Mouse (Mus musculus) limb, embryonic 14.5 days (tissue): ENCODE data around the gene Ccnk. TPM values are rescaled to one million over a fixed set of nuclear protein-coding genes. Genes with fewer than 3 reads are reported as not detected.

Experiments
- ATAC-seq: fragments of 200-750 bp; cut with Nextera tagmentation; 2 replicates; pipeline ENCODE4 v1.8.0; 2017; ENCODE audit warnings: low read depth, moderate number of reproducible peaks, moderate TSS enrichment; ENCODE audit not compliant: low FRiP score
- DNase-seq: peaks from one replicate; pipeline ENCODE4 v3.0.0-alpha.2; 2015; ENCODE audit warnings: low spot score
- H3K27ac ChIP-seq: fragments of 300-500 bp; sonication (generic); replicated peaks from 2 replicates; pipeline ENCODE4 v1.5.1; 2014; ENCODE audit warnings: low read depth, mild to moderate bottlenecking, low read length, moderate library complexity, mixed read lengths
- H3K27me3 ChIP-seq: fragments of 300-500 bp; sonication (generic); 2 replicates; pipeline ENCODE4 v1.6.1; 2014; ENCODE audit warnings: low read length, mixed read lengths; ENCODE audit not compliant: control insufficient read depth, insufficient read depth
- H3K36me3 ChIP-seq: fragments of 300-500 bp; sonication (generic); 2 replicates; pipeline ENCODE4 v1.6.1; 2014; ENCODE audit warnings: mild to moderate bottlenecking, low read length, moderate library complexity, mixed read lengths; ENCODE audit not compliant: control insufficient read depth, insufficient read depth
- H3K4me1 ChIP-seq: fragments of 300-500 bp; sonication (generic); 2 replicates; pipeline ENCODE4 v1.6.1; 2014; ENCODE audit warnings: antibody characterized with exemption, low read length, mixed read lengths; ENCODE audit not compliant: control insufficient read depth, insufficient read depth
- H3K4me2 ChIP-seq: fragments of 300-500 bp; sonication (generic); replicated peaks from 2 replicates; pipeline ENCODE4 v1.6.1; 2014; ENCODE audit warnings: low read depth, mild to moderate bottlenecking, low read length, moderate library complexity; ENCODE audit not compliant: severe bottlenecking
- H3K4me3 ChIP-seq: fragments of 300-500 bp; sonication (generic); replicated peaks from 2 replicates; pipeline ENCODE4 v1.5.1; 2014; ENCODE audit warnings: low read length
- H3K9ac ChIP-seq: fragments of 300-500 bp; sonication (generic); 2 replicates; pipeline ENCODE4 v1.6.1; 2014; ENCODE audit warnings: mild to moderate bottlenecking, low read depth, low read length, moderate library complexity; ENCODE audit not compliant: severe bottlenecking
- H3K9me3 ChIP-seq: fragments of 300-500 bp; sonication (generic); 2 replicates; pipeline ENCODE4 v1.6.1; 2016; ENCODE audit warnings: low read length; ENCODE audit not compliant: control insufficient read depth
- POLR2A ChIP-seq: fragments of 200-500 bp; IDR thresholded peaks from 2 replicates; pipeline ENCODE4 v1.8.0; 2012; ENCODE audit warnings: inconsistent platforms, mild to moderate bottlenecking, moderate library complexity, borderline replicate concordance; ENCODE audit not compliant: insufficient read depth, insufficient read length; ENCODE audit errors: extremely low read depth
- WGBS: fragments of 180-500 bp; shearing (Covaris S2); extraction: QIAGEN DNeasy Blood & Tissue Kit; methylation state at CpG from one replicate; pipeline ENCODE4 v1.1.7; 2014; 5-methylcytosine and 5-hydroxymethylcytosine counted together
- polyA plus RNA-seq, 2 experiments: library from polyadenylated mRNA; depleted of rRNA in 1 of 2; stranded (reverse) in 1 of 2; unstranded in 1 of 2; fragments of >200 nt; fragmentation: Nextera tagmentation in 1 of 2; extraction: Ambion mirVana in 1 of 2; gene quantifications; 2 replicates each; pipeline versions ENCODE4 v1.2.1 to v1.2.3; 2012 to 2014

Ccnk gene
- polyA plus RNA-seq, 2 experiments: 6.0 to 37.7 TPM

DNA sequence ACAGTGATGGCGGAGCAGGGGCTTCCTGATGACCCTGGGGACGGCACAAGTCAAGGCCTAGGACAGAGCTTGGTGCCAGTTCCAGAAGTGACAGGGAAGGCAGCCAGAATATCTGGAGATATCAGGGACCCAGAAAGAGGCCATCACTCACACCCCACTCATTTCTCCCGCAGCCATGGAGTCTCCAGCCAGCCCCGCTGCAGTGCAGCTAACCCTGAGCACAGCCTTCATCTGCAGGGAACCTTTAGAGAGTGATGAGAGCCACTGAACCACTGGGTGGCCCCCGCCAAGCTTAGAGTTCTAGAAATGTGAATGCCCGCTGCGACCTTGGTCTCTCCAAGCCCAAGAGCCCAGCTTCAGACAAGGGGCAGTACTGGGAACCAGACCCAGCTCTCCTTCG, 69.6 kb downstream of the Ccnk start:
- TF ChIP-seq POLR2A: no peak
- H3K27ac ChIP-seq: no peak overlapping the region
- peaks cover 34% of the 10 kb centered on the region for H3K4me1 ChIP-seq

GRCm38 (mm10) chr12:108249522-108249921, 70.1 kb downstream of the Ccnk start:
- Histone ChIP-seq H3K27me3 (no peaks in the 10 kb centered on the region), H3K4me1 (peaks cover 31% of the 10 kb centered on the region), H3K9ac (no peak overlapping the region), H3K9me3 (no peaks in the 10 kb centered on the region), H3K4me2 (no peak overlapping the region), H3K36me3 (no peaks in the 10 kb centered on the region; the same call in 1 of the 2 replicates), H3K4me3 (no peak overlapping the region), H3K27ac (no peak overlapping the region)
- ATAC-seq (no peak), DNase-seq (peak; percentile 33)
- WGBS: 53% methylated on average over 10 of the region's 10 CpGs
- TF ChIP-seq POLR2A: no peak

More for the DNA sequence above, 69.6 kb downstream of the Ccnk start:
- no peak for DNase-seq
- Histone ChIP-seq H3K4me3 (no peak overlapping the region), H3K4me2 (no peak overlapping the region), H3K27me3 (no peaks in the 10 kb centered on the region), H3K9ac (no peak overlapping the region), H3K9me3 (no peaks in the 10 kb centered on the region), H3K36me3 (no peaks in the 10 kb centered on the region; the same call in 1 of the 2 replicates)
- WGBS: 94% methylated on average over 7 of the region's 8 CpGs
- no peak for ATAC-seq

DNA sequence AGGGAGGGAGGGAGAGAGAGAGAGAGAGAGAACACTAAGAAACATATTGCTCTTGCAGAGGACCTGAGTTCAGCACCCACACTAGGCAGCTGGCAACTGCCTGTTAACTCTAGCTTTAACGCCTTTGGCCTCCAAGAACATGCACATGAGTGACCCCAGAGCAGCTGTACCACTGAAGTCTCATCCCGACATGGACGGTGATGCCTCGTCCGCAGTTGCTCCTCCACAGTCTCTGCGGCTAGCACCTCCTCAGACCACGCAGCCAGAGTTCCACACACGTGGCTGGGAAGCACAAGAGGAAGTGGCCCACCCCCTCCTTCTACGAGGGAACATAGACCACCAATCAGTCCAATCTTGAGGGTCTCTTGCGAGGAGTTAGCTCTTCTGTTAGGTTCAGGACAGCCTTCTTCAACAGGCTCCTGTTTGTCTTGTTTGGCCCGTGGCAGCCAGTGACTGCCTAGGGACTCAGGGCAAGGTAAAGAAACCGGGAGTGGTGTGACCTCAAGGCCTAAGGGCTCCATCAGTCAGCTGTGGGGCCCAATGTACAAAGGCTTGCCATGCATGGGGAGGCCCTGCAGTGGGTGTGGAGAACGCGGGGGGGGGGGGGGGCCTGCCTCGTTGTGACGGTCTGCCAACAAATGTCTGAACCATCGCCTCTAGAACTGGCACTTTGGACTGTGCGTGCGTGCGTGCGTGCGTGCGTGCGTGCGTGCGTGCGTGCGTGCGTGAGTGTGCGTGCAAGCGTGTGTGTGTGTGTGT, 71.8 kb downstream of the Ccnk start:
- H3K9ac ChIP-seq: no peak overlapping the region
- ATAC-seq (no peak), DNase-seq (no peak)
- no peak for TF ChIP-seq POLR2A
- no peaks in the 10 kb centered on the region for H3K9me3 ChIP-seq
- H3K36me3 ChIP-seq: no peaks in the 10 kb centered on the region; the same call in 1 of the 2 replicates
- H3K27ac ChIP-seq: no peak overlapping the region
- H3K27me3 ChIP-seq: no peaks in the 10 kb centered on the region
- no peak overlapping the region for H3K4me3 ChIP-seq
- peaks cover 24% of the 10 kb centered on the region for H3K4me1 ChIP-seq
- no peak overlapping the region for H3K4me2 ChIP-seq
- 88% methylated on average over 30 of the region's 31 CpGs for WGBS

DNA sequence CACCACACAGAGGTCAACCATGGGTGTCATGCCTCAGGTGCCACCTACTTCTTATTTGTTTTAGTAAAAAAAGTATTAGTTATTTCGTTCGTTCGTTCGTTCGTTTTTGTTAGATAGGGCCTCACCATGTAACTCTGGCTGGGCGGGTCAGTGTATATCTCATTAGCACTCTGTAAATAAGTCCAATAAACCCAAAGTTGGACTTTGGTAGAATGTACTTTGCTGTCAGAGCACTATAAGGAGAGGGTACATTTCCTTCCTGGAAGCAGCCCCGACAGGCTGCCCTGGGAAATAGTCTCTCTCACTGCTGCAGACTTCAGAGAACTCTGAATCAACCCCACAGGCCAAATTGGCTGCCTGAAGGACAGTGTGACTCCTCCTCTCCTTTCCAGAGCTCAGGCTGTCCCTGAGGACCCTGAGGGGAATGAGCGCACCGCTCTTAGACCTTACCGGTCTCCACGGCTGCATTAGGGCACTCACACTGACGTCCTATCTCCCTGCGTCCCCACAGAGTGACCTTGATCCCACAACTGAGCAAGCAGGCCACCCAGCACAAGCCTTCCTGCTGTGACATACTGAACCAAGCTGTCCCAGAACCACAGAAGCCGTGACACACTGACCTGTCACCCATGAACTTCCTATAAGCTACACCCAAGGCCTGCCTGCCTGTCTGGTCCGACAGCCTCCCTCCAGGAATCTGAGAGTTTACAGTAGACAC, 72.6 kb downstream of the Ccnk start:
- no peak overlapping the region for H3K9ac ChIP-seq
- peaks cover 30% of the 10 kb centered on the region for H3K4me1 ChIP-seq
- no peak overlapping the region for H3K4me2 ChIP-seq
- no peak overlapping the region for H3K4me3 ChIP-seq
- TF ChIP-seq POLR2A: no peak
- no peaks in the 10 kb centered on the region for H3K9me3 ChIP-seq
- no peak for DNase-seq
- no peak overlapping the region for H3K27ac ChIP-seq
- WGBS: 74% methylated on average over 15 of the region's 15 CpGs
- H3K36me3 ChIP-seq: no peaks in the 10 kb centered on the region; the same call in 1 of the 2 replicates
- ATAC-seq: no peak
- no peaks in the 10 kb centered on the region for H3K27me3 ChIP-seq

Other genes starting within 250 kb of the Ccnk start
- gene Bcl11b, start 176.0 kb upstream of the Ccnk start, polyA plus RNA-seq (2012; rRNA removed): 16.0 and 20.1 TPM in 2 replicates
- gene Bcl11b, start 176.0 kb upstream of the Ccnk start, polyA plus RNA-seq (2014; fragmentation: Nextera tagmentation; extraction: Ambion mirVana): 26.4 and 26.7 TPM in 2 replicates
- 55.1 and 62.5 TPM in 2 replicates for gene Setd3, start 265 bp upstream of the Ccnk start, polyA plus RNA-seq (2012; rRNA removed)
- gene Setd3, start 265 bp upstream of the Ccnk start, polyA plus RNA-seq (2014; fragmentation: Nextera tagmentation; extraction: Ambion mirVana): 75.4 and 76.1 TPM in 2 replicates
- 9.9 and 13.1 TPM in 2 replicates for gene Ccdc85c, start 95.8 kb downstream of the Ccnk start, polyA plus RNA-seq (2012; rRNA removed)
- gene Ccdc85c, start 95.8 kb downstream of the Ccnk start, polyA plus RNA-seq (2014; fragmentation: Nextera tagmentation; extraction: Ambion mirVana): 6.1 and 6.4 TPM in 2 replicates
- gene Hhipl1, start 126.7 kb downstream of the Ccnk start, polyA plus RNA-seq (2012; rRNA removed): 2.7 and 3.0 TPM in 2 replicates
- 0.58 and 1.5 TPM in 2 replicates for gene Hhipl1, start 126.7 kb downstream of the Ccnk start, polyA plus RNA-seq (2014; fragmentation: Nextera tagmentation; extraction: Ambion mirVana)
- 24.8 and 30.8 TPM in 2 replicates for gene Cyp46a1, start 154.8 kb downstream of the Ccnk start, polyA plus RNA-seq (2012; rRNA removed)
- gene Cyp46a1, start 154.8 kb downstream of the Ccnk start, polyA plus RNA-seq (2014; fragmentation: Nextera tagmentation; extraction: Ambion mirVana): 6.4 and 6.6 TPM in 2 replicates
- 36.3 and 38.4 TPM in 2 replicates for gene Eml1, start 191.4 kb downstream of the Ccnk start, polyA plus RNA-seq (2012; rRNA removed)
- 44.4 and 48.2 TPM in 2 replicates for gene Eml1, start 191.4 kb downstream of the Ccnk start, polyA plus RNA-seq (2014; fragmentation: Nextera tagmentation; extraction: Ambion mirVana)